Mouse (Mus musculus) adrenal gland, adult 2 months (tissue): ENCODE data around the gene Tmem176b. TPM values are rescaled to one million over a fixed set of nuclear protein-coding genes. Genes with fewer than 3 reads are reported as not detected.

Source experiments
- DNase-seq: peaks from one replicate; pipeline ENCODE4 v3.0.0; 2021
- polyA plus RNA-seq: library from polyadenylated mRNA; depleted of rRNA; stranded (reverse); fragments of >200 nt; gene quantifications from 2 replicates; pipeline ENCODE4 v1.2.3, GENCODE M21; 2012; rRNA removed
- total RNA-seq, 2 experiments: library from RNA; stranded (reverse); gene quantifications; 2 replicates each; pipeline ENCODE4 v1.2.3; 2021

Tmem176b gene
- total and polyA plus RNA-seq, 3 experiments, result 608 to 724 (median 699) TPM

DNA sequence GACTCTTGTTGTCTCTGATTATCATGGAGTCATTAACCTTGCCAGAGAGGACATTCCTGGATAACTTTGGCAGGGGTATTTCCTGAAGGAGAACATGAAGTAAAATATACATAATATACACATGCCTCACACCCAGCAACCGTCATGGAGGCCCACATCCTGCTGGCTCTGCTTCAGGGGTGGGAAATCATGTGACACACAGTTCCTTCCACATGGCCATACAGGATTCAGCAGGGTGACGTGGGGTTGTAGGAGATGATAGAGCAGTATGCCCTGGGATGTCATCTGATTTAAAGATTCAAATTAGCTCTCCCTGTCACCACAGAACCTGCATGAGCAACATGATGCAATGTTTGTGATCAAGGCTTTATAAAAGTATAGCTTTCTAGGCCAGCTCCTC lies 53.4 kb downstream of the Tmem176b start:
- DNase-seq, result no peak

DNA sequence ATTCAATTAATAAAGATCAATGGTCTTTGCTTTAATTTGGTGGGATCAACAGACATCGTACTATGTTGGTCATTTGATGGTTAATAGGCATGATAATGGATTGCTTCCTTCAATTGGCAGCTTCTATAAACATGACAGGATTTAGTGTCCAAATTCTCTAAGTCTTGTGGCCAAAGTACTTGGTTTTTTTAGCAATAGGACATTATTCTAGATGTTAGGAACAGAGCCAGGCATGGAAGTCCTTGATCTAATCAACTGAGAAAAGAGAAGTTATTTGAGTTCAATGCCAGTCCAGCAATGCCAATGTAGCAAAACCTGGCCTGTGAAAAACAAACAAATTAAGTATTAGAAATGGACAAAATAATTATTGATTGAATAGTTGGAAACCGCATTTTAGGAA lies 55.7 kb downstream of the Tmem176b start:
- DNase-seq, result peak; percentile 33

DNA sequence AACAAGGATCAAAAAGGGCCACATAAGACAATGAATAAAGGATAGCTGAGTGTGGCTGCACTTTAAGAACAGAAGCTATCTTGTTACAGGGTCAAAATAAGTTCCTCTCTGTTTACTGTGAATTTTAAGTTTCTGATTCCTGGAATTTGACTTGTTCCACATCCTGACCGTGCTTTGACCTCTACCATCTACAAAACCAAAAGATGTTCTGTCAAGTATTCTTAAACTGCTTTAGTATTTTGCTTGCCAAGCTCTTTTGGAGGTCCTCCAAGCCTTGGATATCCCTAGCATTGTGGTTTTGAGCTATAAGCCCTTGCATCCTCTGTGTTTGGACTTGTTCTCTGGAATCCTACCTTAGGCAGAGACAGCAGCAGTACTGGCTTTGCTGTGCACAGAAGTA lies 56.1 kb downstream of the Tmem176b start:
- peak; percentile 51 for DNase-seq

DNA sequence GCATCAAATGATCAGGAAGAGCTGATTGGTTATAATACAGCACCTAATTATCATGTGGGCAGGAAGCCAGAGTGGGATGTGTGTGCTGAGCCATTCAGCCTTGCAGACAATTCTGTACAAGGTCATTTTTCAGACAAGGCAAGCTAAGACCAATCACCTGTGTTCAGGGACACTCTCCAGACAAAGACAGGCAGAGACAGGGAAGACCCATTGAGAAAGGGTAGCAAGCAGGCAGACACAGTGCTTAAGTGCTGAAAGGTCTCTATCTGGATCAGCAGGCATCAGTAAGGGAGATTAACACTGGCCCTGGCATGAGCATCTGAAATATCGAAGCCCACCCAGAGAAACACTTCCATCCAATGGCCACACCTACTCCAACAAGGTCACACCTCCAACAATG lies 56.9 kb downstream of the Tmem176b start:
- peak; percentile 39 for DNase-seq

Other genes starting within 250 kb of the Tmem176b start
- gene Repin1, start 247.6 kb downstream of the Tmem176b start, total RNA-seq, result 10 to 100 TPM; 55.6 to 67.5 TPM
- 127 and 152 TPM in 2 replicates for gene Repin1, start 247.6 kb downstream of the Tmem176b start, polyA plus RNA-seq
- gene Gm44965, start 247.6 kb downstream of the Tmem176b start, total RNA-seq, result not detected
- gene Gm44965, start 247.6 kb downstream of the Tmem176b start, polyA plus RNA-seq, result not detected in 2 replicates
- gene Zfp775, start 239.4 kb downstream of the Tmem176b start, total RNA-seq, result 1 to 10 TPM; 7.4 to 8.7 TPM
- gene Zfp775, start 239.4 kb downstream of the Tmem176b start, polyA plus RNA-seq, result 14.8 and 16.8 TPM in 2 replicates
- 1 to 10 TPM; 1.9 to 2.0 TPM for gene AI854703, start 214.7 kb downstream of the Tmem176b start, total RNA-seq
- gene AI854703, start 214.7 kb downstream of the Tmem176b start, polyA plus RNA-seq, result 6.0 and 7.6 TPM in 2 replicates
- gene Gimap8, start 194.3 kb downstream of the Tmem176b start, total RNA-seq, result 10 to 100 TPM in 1 of 2 experiments, 1 to 10 TPM in 1; 7.8 to 12.6 TPM
- gene Gimap8, start 194.3 kb downstream of the Tmem176b start, polyA plus RNA-seq, result 1.2 and 1.5 TPM in 2 replicates
- gene Gimap9, start 165.4 kb downstream of the Tmem176b start, total RNA-seq, result 1 to 10 TPM; 3.6 to 5.9 TPM
- 0.34 and 0.49 TPM in 2 replicates for gene Gimap9, start 165.4 kb downstream of the Tmem176b start, polyA plus RNA-seq
- gene Gimap4, start 156.9 kb downstream of the Tmem176b start, total RNA-seq, result 10 to 100 TPM; 40.3 to 50.9 TPM
- gene Gimap4, start 156.9 kb downstream of the Tmem176b start, polyA plus RNA-seq, result 7.8 and 8.2 TPM in 2 replicates
- gene Gimap6, start 133.3 kb downstream of the Tmem176b start, total RNA-seq, result 10 to 100 TPM; 50.7 to 66.4 TPM
- 4.5 and 4.9 TPM in 2 replicates for gene Gimap6, start 133.3 kb downstream of the Tmem176b start, polyA plus RNA-seq
- gene Gm28053, start 122.9 kb downstream of the Tmem176b start, total RNA-seq, result 10 to 100 TPM in 1 of 2 experiments, 1 to 10 TPM in 1; 6.9 to 11.5 TPM
- gene Gm28053, start 122.9 kb downstream of the Tmem176b start, polyA plus RNA-seq, result not detected in 2 replicates
- gene Gimap7, start 122.9 kb downstream of the Tmem176b start, total RNA-seq, result under 1 TPM; 0.37 to 0.66 TPM
- gene Gimap7, start 122.9 kb downstream of the Tmem176b start, polyA plus RNA-seq, result 0.08 TPM in 1 of 2 replicates, not detected in the other
- 10 to 100 TPM in 1 of 2 experiments, 1 to 10 TPM in 1; 7.9 to 12.0 TPM for gene Gimap1, start 102.4 kb downstream of the Tmem176b start, total RNA-seq
- gene Gimap1, start 102.4 kb downstream of the Tmem176b start, polyA plus RNA-seq, result 6.5 and 8.2 TPM in 2 replicates
- gene Gimap5, start 95.3 kb downstream of the Tmem176b start, total RNA-seq, result 10 to 100 TPM; 10.5 to 17.1 TPM
- gene Gimap5, start 95.3 kb downstream of the Tmem176b start, polyA plus RNA-seq, result 10.9 and 14.7 TPM in 2 replicates
- 10 to 100 TPM in 1 of 2 experiments, 1 to 10 TPM in 1; 5.2 to 10.3 TPM for gene Gimap3, start 70.6 kb downstream of the Tmem176b start, total RNA-seq
- gene Gimap3, start 70.6 kb downstream of the Tmem176b start, polyA plus RNA-seq, result 1.5 TPM in 2 replicates
- 100 to 1,000 TPM; 303 to 381 TPM for gene Tmem176a, start 577 bp downstream of the Tmem176b start, total RNA-seq
- gene Tmem176a, start 577 bp downstream of the Tmem176b start, polyA plus RNA-seq, result 314 and 406 TPM in 2 replicates
- gene Aoc1, start 31.4 kb upstream of the Tmem176b start, total RNA-seq, result not detected
- not detected in 2 replicates for gene Aoc1, start 31.4 kb upstream of the Tmem176b start, polyA plus RNA-seq
- not detected for gene 1600015I10Rik, start 88.4 kb upstream of the Tmem176b start, total RNA-seq
- not detected in 2 replicates for gene 1600015I10Rik, start 88.4 kb upstream of the Tmem176b start, polyA plus RNA-seq
- gene Doxl2, start 133.5 kb upstream of the Tmem176b start, total RNA-seq, result not detected
- gene Doxl2, start 133.5 kb upstream of the Tmem176b start, polyA plus RNA-seq, result not detected in 2 replicates
- gene Svs1, start 145.4 kb upstream of the Tmem176b start, total RNA-seq, result not detected
- gene Svs1, start 145.4 kb upstream of the Tmem176b start, polyA plus RNA-seq, result not detected in 2 replicates
- under 1 TPM; 0.79 to 0.86 TPM for gene Gpnmb, start 195.1 kb upstream of the Tmem176b start, total RNA-seq
- gene Gpnmb, start 195.1 kb upstream of the Tmem176b start, polyA plus RNA-seq, result 0.65 and 1.3 TPM in 2 replicates
- 10 to 100 TPM; 35.4 to 42.3 TPM for gene Malsu1, start 232.3 kb upstream of the Tmem176b start, total RNA-seq
- 30.6 and 55.1 TPM in 2 replicates for gene Malsu1, start 232.3 kb upstream of the Tmem176b start, polyA plus RNA-seq